Mouse (Mus musculus) MEL-GATA-1-ER (cell line): ENCODE data around the gene Tmem144.

Experiments used
- DNase-seq: peaks from one replicate; pipeline ENCODE4 v3.0.0-alpha.2; 2012; ENCODE audit warnings: low read depth; ENCODE audit errors: extremely low read depth

Tmem144 gene

GRCm38 (mm10) chr3:79852654-79853166, at the start of gene Tmem144:
Tmem144 (minus strand) TSS chr3:79852773.
- peak; percentile 89 for DNase-seq

DNA sequence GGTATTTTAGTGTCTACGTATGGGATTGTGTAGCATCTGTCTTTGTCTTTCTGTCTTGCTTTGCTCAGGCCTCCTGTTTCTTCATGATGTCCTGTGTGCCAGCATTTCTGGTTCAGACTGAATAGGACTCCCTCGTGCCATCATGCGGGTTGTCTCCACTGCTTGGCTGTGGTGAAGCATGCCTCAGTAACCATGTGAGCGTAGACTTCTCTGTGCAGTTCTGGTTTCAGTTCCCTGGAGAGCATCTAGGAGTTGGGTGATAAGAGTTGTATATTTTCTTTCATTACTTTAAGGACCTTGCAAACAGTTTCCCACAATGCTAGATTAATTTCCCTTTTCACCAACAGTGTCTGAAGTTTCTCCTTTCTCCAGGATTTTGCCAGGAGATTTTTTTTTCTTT, 49.2 kb upstream of the Tmem144 start:
- DNase-seq, result no peak

- DNase-seq, result no peak
These were observed 48.7 kb upstream of the Tmem144 start for GRCm38 (mm10) chr3:79901321-79901720.

DNA sequence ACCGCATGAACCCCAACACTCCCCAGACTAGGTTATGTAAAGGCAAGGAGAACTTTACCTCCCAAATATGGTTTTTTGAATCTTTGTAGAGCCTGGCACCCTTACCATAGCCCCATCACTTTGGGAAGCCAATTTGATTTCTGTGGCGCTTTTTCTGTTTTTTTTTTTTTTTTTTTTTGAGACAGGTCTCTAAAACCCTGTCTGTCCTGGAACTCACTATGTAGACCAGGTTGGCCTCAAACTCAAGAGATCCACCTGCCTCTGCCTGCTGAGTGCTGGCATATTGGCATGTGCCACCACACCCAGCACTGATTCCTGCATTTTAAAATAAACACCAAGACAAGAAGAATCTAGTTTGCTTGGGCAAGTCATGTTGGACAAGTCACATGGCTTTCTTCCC, 47.9 kb upstream of the Tmem144 start:
- DNase-seq, result no peak

DNA sequence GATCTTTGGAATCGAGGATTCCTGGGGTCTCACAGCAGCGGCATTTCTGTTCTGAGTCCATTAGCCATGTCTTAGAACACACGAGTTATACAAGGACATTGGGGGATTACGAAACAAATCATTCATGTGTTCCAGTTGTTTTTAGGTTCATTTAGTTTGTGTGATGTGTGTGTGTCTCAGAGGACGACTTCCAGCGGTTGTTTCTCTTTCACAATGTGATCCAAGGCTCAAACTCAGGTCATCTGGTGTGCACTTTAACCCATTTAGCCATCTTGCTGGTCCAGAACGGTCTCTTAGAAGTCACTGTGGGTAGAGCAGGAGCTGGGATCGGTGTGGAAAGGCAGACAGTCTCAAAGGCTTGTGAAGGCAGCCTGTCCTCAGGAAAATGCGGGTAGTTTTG, 47.3 kb upstream of the Tmem144 start:
- no peak for DNase-seq

DNA sequence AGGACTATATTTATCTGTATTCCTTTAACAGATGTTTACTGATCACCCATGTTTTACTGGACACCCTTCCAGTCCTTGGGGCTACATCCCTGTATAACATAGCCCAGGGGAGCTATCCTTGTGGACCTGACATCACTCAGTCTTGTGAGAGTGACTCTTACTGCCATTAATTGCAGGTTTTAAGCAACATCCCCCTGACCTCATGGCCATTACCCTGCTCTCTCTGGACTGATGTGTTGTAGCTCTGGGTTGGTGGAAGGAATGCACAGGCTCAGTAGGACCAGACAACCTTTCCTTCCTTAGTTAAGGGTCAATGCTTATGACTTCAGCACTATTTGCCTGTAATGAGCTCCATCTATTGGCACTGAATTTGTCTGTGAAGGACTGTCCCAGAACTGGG, 45.9 kb upstream of the Tmem144 start:
- no peak for DNase-seq

DNA sequence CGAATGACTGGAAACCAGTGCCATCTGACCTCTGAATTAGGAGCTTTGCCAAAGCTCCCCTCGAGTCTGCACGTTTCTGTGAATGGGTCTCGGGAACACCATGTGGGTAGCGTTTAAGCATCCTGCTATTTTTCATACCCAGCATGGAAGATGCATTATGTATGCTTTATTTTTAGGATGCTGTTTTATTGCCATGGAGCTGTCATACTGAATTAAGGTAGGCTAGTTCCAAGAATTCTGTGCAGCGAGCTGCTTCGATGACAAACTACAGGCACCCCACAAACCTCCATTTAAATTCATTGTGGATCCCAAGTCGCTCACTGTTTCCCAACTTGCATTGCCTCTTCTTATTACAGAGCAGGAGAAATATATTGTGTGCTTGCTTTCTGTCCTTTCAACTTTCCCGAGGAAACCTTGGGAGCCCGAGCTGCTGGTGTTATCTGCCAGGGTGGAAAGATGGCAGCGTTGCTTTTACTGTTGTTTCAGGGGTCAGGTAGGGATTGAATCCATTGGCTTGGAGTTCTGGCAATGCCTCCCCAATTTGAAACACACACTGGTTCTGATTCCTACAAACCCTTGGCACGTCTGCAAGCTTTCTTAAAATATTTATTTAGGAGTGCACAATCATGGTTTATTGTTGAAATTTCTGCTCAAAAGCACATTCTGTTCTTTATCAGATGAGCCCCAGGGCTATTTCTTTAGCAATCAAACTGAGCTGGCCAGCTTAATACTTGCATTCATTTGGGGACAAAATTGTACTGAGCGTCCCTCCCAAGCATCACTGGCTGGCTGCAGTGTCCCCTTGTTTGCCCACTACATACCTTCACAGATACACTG, 45.2 kb upstream of the Tmem144 start:
- DNase-seq, result no peak

GRCm38 (mm10) chr3:79887966-79888365, 35.4 kb upstream of the Tmem144 start:
- DNase-seq, result no peak

GRCm38 (mm10) chr3:79887161-79887855, 34.7 kb upstream of the Tmem144 start:
- no peak for DNase-seq

GRCm38 (mm10) chr3:79886357-79887091, 34.0 kb upstream of the Tmem144 start:
- no peak for DNase-seq

- peak; percentile 50 for DNase-seq
These were observed 33.2 kb upstream of the Tmem144 start for GRCm38 (mm10) chr3:79885686-79886356.

- DNase-seq, result peak; percentile 60
These were observed 32.2 kb upstream of the Tmem144 start for GRCm38 (mm10) chr3:79884761-79885189.

- peak; percentile 32 for DNase-seq
These were observed 31.7 kb upstream of the Tmem144 start, which contains the start of gene Fam198b for GRCm38 (mm10) chr3:79884305-79884704. Fam198b (plus strand) TSS chr3:79884533.

GRCm38 (mm10) chr3:79883092-79883491, 30.5 kb upstream of the Tmem144 start:
- peak; percentile 64 for DNase-seq

- DNase-seq, result no peak
These were observed 29.1 kb upstream of the Tmem144 start for GRCm38 (mm10) chr3:79881645-79882044.

- DNase-seq, result no peak
These were observed 26.7 kb upstream of the Tmem144 start for GRCm38 (mm10) chr3:79879246-79879645.

- no peak for DNase-seq
These were observed 25.8 kb upstream of the Tmem144 start for GRCm38 (mm10) chr3:79878350-79878749.

DNA sequence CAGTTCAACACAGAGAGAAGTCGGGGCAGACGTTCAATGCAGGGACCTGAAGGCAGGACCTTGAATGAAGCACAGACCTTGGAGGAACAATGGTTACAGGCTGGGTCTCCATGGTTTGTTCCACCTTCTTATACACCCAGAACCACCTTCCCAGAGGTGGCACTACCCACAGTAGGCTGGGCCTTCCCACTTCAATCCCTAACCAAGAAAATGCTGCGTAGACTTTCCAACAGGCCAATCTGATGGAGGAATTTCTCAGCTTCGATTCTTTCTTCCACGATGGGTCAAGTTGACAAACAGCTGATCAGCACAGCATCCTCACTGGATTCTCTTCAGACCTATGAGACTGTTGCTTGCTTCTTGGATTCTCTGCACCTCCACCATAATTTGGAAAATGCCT, 22.9 kb upstream of the Tmem144 start:
- no peak for DNase-seq

GRCm38 (mm10) chr3:79867121-79867709, 14.6 kb upstream of the Tmem144 start:
- DNase-seq, result no peak

- no peak for DNase-seq
These were observed 14.0 kb upstream of the Tmem144 start for GRCm38 (mm10) chr3:79866526-79866925.

DNA sequence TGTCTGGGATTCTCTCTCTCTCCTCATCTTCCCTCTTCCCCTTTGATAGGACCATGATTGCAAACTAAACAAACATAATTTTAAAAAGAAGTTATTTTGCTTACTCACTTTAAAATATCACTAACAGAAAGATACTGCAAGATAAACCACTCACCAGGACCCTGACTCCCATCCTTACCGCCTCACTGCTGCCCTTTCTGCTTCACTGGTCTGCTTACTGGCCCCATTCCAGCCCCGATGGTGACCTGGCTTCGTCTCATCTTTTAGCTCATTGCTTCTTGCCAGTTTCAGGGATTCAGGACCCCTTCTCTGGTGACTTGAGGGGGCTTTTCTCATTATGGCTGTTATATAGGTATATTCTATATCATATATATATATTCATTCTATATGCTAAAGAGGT, 13.5 kb upstream of the Tmem144 start:
- no peak for DNase-seq
